Mouse (Mus musculus) lung, adult 2 months (tissue): ENCODE measurements around the gene Isoc2b.

Experiments
- CTCF ChIP-seq: fragments of 200-500 bp; IDR thresholded peaks from 2 replicates; pipeline ENCODE4 v1.5.1; 2011; ENCODE audit warnings: mild to moderate bottlenecking, low read length, control low read depth; ENCODE audit not compliant: insufficient read depth
- POLR2A ChIP-seq: fragments of 200-500 bp; IDR thresholded peaks from 2 replicates; pipeline ENCODE4 v1.6.1; 2011; ENCODE audit warnings: low read depth, mild to moderate bottlenecking, control low read depth, low read length, borderline replicate concordance; ENCODE audit errors: extremely low read depth

- TF ChIP-seq CTCF (no peak), POLR2A (no peak)
Observed at GRCm38 (mm10) chr7:4842634-4843131, 27.4 kb downstream of the Isoc2b start.
